Mouse (Mus musculus): ENCODE measurements at regions not wholly inside any gene's neighbourhood (a gene's known extent, or its start where the extent isn't known, plus 50 kb on each side); places are given as distances from the start of the nearest gene placed in this dataset.
A peak's percentile ranks its signal among the peaks of the same experiment; 100 is the strongest.

GRCm38 (mm10) chr2:54033277-54033676, 52.1 kb downstream of the Rprm start:
- H3K36me3 ChIP-seq, result no peaks in the 10 kb centered on the region
- no peak overlapping the region for H3K9ac ChIP-seq (replicated peaks)
- no peaks in the 10 kb centered on the region for H3K4me1 ChIP-seq (replicated peaks)
- H3K27ac ChIP-seq, result no peak overlapping the region
- no peak overlapping the region for H3K4me3 ChIP-seq (replicated peaks)
- no peaks in the 10 kb centered on the region for H3K27me3 ChIP-seq
- no peaks in the 10 kb centered on the region for H3K9me3 ChIP-seq
- no peak for ATAC-seq
- no peak overlapping the region for H3K4me2 ChIP-seq (replicated peaks)
- 86% methylated on average over 4 of the region's 4 CpGs for WGBS

- Histone ChIP-seq H3K9me3 (no peaks in the 10 kb centered on the region), H3K36me3 (no peaks in the 10 kb centered on the region), H3K4me2 (replicated peaks) (no peak overlapping the region), H3K4me1 (replicated peaks) (no peaks in the 10 kb centered on the region), H3K4me3 (replicated peaks) (no peak overlapping the region), H3K27ac (no peak overlapping the region), H3K27me3 (no peaks in the 10 kb centered on the region), H3K9ac (replicated peaks) (no peak overlapping the region)
- no peak for ATAC-seq
- WGBS, result 82% methylated on average over 2 of the region's 2 CpGs
Observed at GRCm38 (mm10) chr2:54028851-54029250, 56.5 kb downstream of the Rprm start.

- Histone ChIP-seq H3K4me1 (replicated peaks) (no peaks in the 10 kb centered on the region), H3K27ac (no peak overlapping the region), H3K9ac (replicated peaks) (no peak overlapping the region), H3K4me2 (replicated peaks) (no peak overlapping the region), H3K36me3 (no peaks in the 10 kb centered on the region), H3K9me3 (no peaks in the 10 kb centered on the region), H3K4me3 (replicated peaks) (no peak overlapping the region), H3K27me3 (no peaks in the 10 kb centered on the region)
- ATAC-seq, result no peak
- 89% methylated on average over 4 of the region's 4 CpGs for WGBS
Observed at GRCm38 (mm10) chr2:54022708-54023107, 62.6 kb downstream of the Rprm start.

GRCm38 (mm10) chr2:53990157-53990556, 95.2 kb downstream of the Rprm start:
- 73% methylated on average over 2 of the region's 2 CpGs for WGBS
- Histone ChIP-seq H3K27ac (no peak overlapping the region), H3K4me2 (replicated peaks) (no peak overlapping the region), H3K4me3 (replicated peaks) (no peak overlapping the region), H3K9ac (replicated peaks) (no peak overlapping the region), H3K9me3 (no peaks in the 10 kb centered on the region), H3K36me3 (no peaks in the 10 kb centered on the region), H3K4me1 (replicated peaks) (no peaks in the 10 kb centered on the region), H3K27me3 (no peaks in the 10 kb centered on the region)
- ATAC-seq, result no peak

- Histone ChIP-seq H3K27ac (no peak overlapping the region), H3K4me2 (replicated peaks) (no peak overlapping the region), H3K36me3 (no peaks in the 10 kb centered on the region), H3K27me3 (no peaks in the 10 kb centered on the region), H3K4me3 (replicated peaks) (no peak overlapping the region), H3K4me1 (replicated peaks) (no peaks in the 10 kb centered on the region), H3K9me3 (no peaks in the 10 kb centered on the region), H3K9ac (replicated peaks) (no peak overlapping the region)
- 69% methylated on average over 4 of the region's 4 CpGs for WGBS
- ATAC-seq, result peak; percentile 79
Observed at GRCm38 (mm10) chr2:53975707-53976106, 109.6 kb downstream of the Rprm start.

- Histone ChIP-seq H3K27me3 (no peaks in the 10 kb centered on the region), H3K4me3 (replicated peaks) (no peak overlapping the region), H3K9me3 (no peaks in the 10 kb centered on the region), H3K4me2 (replicated peaks) (no peak overlapping the region), H3K9ac (replicated peaks) (no peak overlapping the region), H3K36me3 (no peaks in the 10 kb centered on the region), H3K4me1 (replicated peaks) (no peaks in the 10 kb centered on the region), H3K27ac (no peak overlapping the region)
- WGBS, result 55% methylated on average over 1 of the region's 1 CpGs
- no peak for ATAC-seq
Observed at GRCm38 (mm10) chr2:53960499-53960898, 124.9 kb downstream of the Rprm start.

- no peak overlapping the region for H3K4me2 ChIP-seq (replicated peaks)
- H3K4me1 ChIP-seq (replicated peaks), result no peaks in the 10 kb centered on the region
- ATAC-seq, result no peak
- H3K27ac ChIP-seq, result no peak overlapping the region
- H3K9ac ChIP-seq (replicated peaks), result no peak overlapping the region
- no peaks in the 10 kb centered on the region for H3K36me3 ChIP-seq
- H3K27me3 ChIP-seq, result no peaks in the 10 kb centered on the region
- 59% methylated on average over 2 of the region's 2 CpGs for WGBS
- H3K9me3 ChIP-seq, result no peaks in the 10 kb centered on the region
- no peak overlapping the region for H3K4me3 ChIP-seq (replicated peaks)
Observed at GRCm38 (mm10) chr2:53948237-53948636, 137.1 kb downstream of the Rprm start.

GRCm38 (mm10) chr2:53947534-53947933, 137.8 kb downstream of the Rprm start:
- ATAC-seq, result no peak
- H3K4me1 ChIP-seq (replicated peaks), result no peaks in the 10 kb centered on the region
- H3K9me3 ChIP-seq, result no peaks in the 10 kb centered on the region

GRCm38 (mm10) chr2:53911857-53912256, 173.5 kb downstream of the Rprm start:
- no peak overlapping the region for H3K4me2 ChIP-seq (replicated peaks)
- H3K9ac ChIP-seq (replicated peaks), result no peak overlapping the region
- 97% methylated on average over 3 of the region's 3 CpGs for WGBS
- H3K9me3 ChIP-seq, result no peaks in the 10 kb centered on the region
- H3K4me3 ChIP-seq (replicated peaks), result no peak overlapping the region
- no peak overlapping the region for H3K27ac ChIP-seq
- no peaks in the 10 kb centered on the region for H3K36me3 ChIP-seq
- no peaks in the 10 kb centered on the region for H3K4me1 ChIP-seq (replicated peaks)
- ATAC-seq, result no peak
- no peaks in the 10 kb centered on the region for H3K27me3 ChIP-seq

More at GRCm38 (mm10) chr2:53947534-53947933, 137.8 kb downstream of the Rprm start:
- H3K36me3 ChIP-seq, result no peaks in the 10 kb centered on the region
- H3K4me3 ChIP-seq (replicated peaks), result no peak overlapping the region
- no peak overlapping the region for H3K27ac ChIP-seq
- H3K9ac ChIP-seq (replicated peaks), result no peak overlapping the region
- H3K27me3 ChIP-seq, result no peaks in the 10 kb centered on the region
- no peak overlapping the region for H3K4me2 ChIP-seq (replicated peaks)

Measured in midbrain, embryonic 13.5 days (tissue).